Mouse (Mus musculus) liver, adult 2 months (tissue): ENCODE results near the gene Gnat2. TPM values are rescaled to one million over a fixed set of nuclear protein-coding genes. Genes with fewer than 3 reads are reported as not detected.
A peak's percentile ranks its signal among the peaks of the same experiment; 100 is the strongest.

Experiments used
- DNase-seq: peaks from one replicate; pipeline ENCODE4 v3.0.0-alpha.2; 2011; ENCODE audit warnings: low read depth, low spot score; ENCODE audit errors: extremely low read depth
- H3K27ac ChIP-seq: fragments of 200-500 bp; replicated peaks from 2 replicates; pipeline ENCODE4 v1.5.1; 2012; ENCODE audit warnings: low read depth, mild to moderate bottlenecking, control low read depth, inconsistent platforms, low read length; ENCODE audit not compliant: insufficient read depth
- H3K27me3 ChIP-seq: fragments of 200-500 bp; 2 replicates; pipeline ENCODE4 v1.6.1; 2012; ENCODE audit warnings: mild to moderate bottlenecking, moderate library complexity, low read length, inconsistent platforms; ENCODE audit not compliant: control insufficient read depth, insufficient read depth
- H3K36me3 ChIP-seq: fragments of 200-500 bp; 2 replicates; pipeline ENCODE4 v1.6.1; 2012; ENCODE audit warnings: low read length, inconsistent platforms; ENCODE audit not compliant: control insufficient read depth, insufficient read depth
- H3K4me1 ChIP-seq: fragments of 200-500 bp; 2 replicates; pipeline ENCODE4 v1.6.1; 2011; ENCODE audit warnings: low read length; ENCODE audit not compliant: control insufficient read depth, insufficient read depth
- H3K4me3 ChIP-seq: fragments of 200-500 bp; 2 replicates; pipeline ENCODE4 v1.5.1; 2011; ENCODE audit warnings: low read depth, mild to moderate bottlenecking, control low read depth, low read length, moderate library complexity; ENCODE audit not compliant: insufficient read depth
- H3K79me2 ChIP-seq: fragments of 200-500 bp; 2 replicates; pipeline ENCODE4 v1.6.1; 2012; ENCODE audit warnings: inconsistent platforms, mild to moderate bottlenecking, low read length, moderate library complexity; ENCODE audit not compliant: control insufficient read depth, insufficient read depth
- H3K9ac ChIP-seq: fragments of 200-500 bp; 2 replicates; pipeline ENCODE4 v1.6.1; 2012; ENCODE audit warnings: low read depth, mild to moderate bottlenecking, control low read depth, inconsistent platforms, low read length
- CTCF ChIP-seq: fragments of 200-500 bp; IDR thresholded peaks from 2 replicates; pipeline ENCODE4 v1.5.1; 2011; ENCODE audit warnings: low read depth, low read length, control low read depth
- POLR2A ChIP-seq: fragments of 200-500 bp; IDR thresholded peaks from 2 replicates; pipeline ENCODE4 v1.6.1; 2011; ENCODE audit warnings: low read length, control low read depth; ENCODE audit not compliant: insufficient read depth; ENCODE audit errors: extremely low read depth
- WGBS: fragments of 180-500 bp; shearing (Covaris S2); methylation state at CpG from one replicate; pipeline ENCODE4 v1.1.7; 2018; 5-methylcytosine and 5-hydroxymethylcytosine counted together
- polyA plus RNA-seq: library from polyadenylated mRNA; depleted of rRNA; stranded (reverse); fragments of >200 nt; gene quantifications from 2 replicates; pipeline ENCODE4 v1.2.3, GENCODE M21; 2012
- total RNA-seq: library from RNA; depleted of rRNA; stranded (reverse); fragments of >200 nt; gene quantifications from 2 replicates; pipeline ENCODE4 v1.2.3, GENCODE M21; 2014

Gene Gnat2
- total and polyA plus RNA-seq, 2 experiments, result 1.5 to 2.9 TPM

DNA sequence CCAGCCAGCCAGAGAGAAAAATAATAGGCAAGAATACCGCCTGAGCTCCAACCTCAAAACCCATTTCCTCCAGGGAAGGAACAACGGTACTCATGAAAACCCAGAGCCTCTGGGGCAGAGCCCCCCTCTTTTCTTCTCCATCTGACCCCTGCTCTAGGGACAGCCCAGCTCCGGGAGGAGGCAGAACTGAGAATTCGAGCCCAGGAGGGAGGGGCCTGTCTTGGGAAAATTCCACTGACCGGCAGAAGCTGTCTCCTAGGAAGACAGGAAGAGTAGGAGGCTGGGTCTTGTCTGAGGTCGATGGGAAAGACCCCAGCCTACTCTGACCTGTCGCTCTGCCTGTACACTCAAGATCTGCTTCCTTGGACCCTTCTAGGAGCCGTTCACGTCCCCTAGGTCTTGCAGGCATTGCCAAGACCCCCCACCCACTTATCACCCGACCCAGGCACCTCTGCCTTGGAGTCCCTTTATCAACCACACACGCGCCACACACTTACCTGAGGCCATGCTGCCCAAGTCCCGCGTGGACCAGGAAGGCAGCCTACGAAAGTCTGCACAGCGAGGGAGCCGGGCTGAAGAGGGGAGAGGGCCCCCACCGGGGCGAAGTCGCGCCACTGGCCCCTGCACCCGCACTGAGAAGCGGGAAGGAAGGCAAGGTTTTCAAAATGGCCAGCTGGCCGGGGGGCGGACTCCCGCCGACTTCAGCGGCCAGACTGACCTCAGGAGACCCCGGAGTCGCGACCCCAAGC lies 6.7 kb upstream of the Gnat2 start:
- Histone ChIP-seq H3K36me3 (no peaks in the 10 kb centered on the region), H3K4me1 (peaks cover 30% of the 10 kb centered on the region), H3K79me2 (peaks cover 19% of the 10 kb centered on the region), H3K27ac (peak overlapping the region; percentile 92), H3K9ac (peak overlapping the region; percentile 90), H3K4me3 (peak overlapping the region; percentile 85), H3K27me3 (no peaks in the 10 kb centered on the region)
- 0% methylated on average over 31 of the region's 31 CpGs for WGBS
- TF ChIP-seq CTCF, result no peak
- TF ChIP-seq POLR2A, result no peak
- no peak for DNase-seq

DNA sequence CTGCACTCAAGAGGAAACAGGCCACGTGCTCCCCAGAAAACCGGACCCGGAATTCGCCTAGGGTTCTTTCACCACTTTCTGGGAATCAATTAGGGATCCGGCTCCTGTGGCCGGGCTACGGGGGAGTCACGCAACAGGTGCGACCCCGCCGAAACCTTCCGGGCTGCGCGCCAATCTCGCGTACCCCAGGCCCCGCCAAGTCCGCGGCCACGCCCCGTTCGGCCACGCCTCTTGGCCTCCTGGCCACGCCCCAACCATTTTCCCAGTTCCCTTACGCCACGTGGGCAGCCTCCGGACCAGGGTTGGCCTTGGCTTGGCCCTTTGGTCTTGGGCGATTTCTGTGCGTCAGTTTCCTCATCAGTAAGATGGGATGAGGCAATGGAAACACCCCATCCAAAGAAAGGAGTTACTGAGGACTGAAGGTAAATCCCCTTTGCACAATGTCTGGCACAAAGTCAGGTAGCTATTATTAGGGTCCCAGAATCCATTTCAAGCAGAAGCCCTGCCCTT lies 6.1 kb upstream of the Gnat2 start, which contains the start of gene Ampd2:
Gene Ampd2 (minus strand): TSS at position 182 of the 510 bp plus-strand sequence.
- peaks cover 30% of the 10 kb centered on the region for H3K4me1 ChIP-seq
- no peaks in the 10 kb centered on the region for H3K36me3 ChIP-seq
- peak within 1 kb of the TSS; percentile 85 for H3K4me3 ChIP-seq
- TF ChIP-seq CTCF (no peak), POLR2A (no peak)
- WGBS, result under 1% methylated on average over 29 of the region's 29 CpGs
- H3K79me2 ChIP-seq, result peaks cover 19% of the 10 kb centered on the region
- peak within 1 kb of the TSS; percentile 90 for H3K9ac ChIP-seq
- H3K27me3 ChIP-seq, result no peaks in the 10 kb centered on the region
- H3K27ac ChIP-seq, result peak within 1 kb of the TSS; percentile 92
- peak; percentile 82 for DNase-seq

DNA sequence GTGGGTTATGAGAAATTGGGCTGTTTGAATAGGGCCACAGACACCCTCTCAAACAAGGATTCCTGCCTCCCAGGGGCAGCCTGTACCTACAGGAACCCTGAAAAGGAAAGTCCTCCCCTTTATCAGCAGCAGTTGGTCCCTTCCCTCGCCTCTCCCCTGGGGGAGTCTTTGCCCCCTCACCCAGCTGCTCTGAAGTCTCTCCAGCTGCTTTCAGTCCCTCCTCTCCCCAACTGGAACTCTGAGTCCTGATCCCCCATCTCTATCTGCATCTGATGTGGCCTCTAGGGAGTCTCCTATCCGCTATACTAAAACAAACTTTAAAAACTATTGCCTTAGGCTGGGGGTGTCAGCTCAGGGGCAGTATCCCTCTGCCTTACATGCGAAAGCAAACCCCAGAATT lies 5.3 kb upstream of the Gnat2 start:
- Histone ChIP-seq H3K36me3 (no peaks in the 10 kb centered on the region), H3K4me1 (peaks cover 26% of the 10 kb centered on the region), H3K9ac (no peak overlapping the region), H3K4me3 (no peak overlapping the region), H3K79me2 (peaks cover 16% of the 10 kb centered on the region), H3K27me3 (no peaks in the 10 kb centered on the region), H3K27ac (no peak overlapping the region; the same call in 1 of the 2 replicates)
- TF ChIP-seq CTCF, result no peak
- TF ChIP-seq POLR2A, result no peak
- DNase-seq, result no peak
- WGBS, result 92% methylated on average over 3 of the region's 3 CpGs

DNA sequence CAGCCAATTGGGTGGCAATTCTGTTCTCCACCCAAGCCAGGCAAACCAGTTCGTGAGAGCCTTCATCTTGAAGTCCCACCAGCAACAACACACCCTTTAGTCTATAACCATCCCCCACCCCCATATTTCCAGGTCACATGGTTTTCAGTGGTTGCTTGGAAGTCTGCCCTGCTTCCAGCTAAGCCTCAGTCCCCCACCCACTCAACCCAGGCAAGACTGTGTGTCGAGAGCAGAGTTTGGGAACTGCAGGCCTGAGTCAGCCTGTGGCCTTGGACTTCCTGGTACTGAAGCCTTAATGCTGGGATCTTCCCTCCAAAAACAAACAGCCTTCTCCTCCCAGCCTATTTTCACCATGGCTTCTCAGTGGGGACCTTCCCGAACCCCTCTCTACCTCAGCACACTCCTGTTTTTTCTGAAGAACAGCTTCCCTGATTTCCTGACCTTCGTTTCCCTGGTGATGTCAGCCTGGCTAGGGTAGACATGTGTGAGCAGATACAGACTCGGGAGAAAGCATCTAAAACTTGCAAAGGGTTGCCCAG lies 3.7 kb upstream of the Gnat2 start:
- H3K27me3 ChIP-seq, result no peaks in the 10 kb centered on the region
- no peak overlapping the region for H3K9ac ChIP-seq
- no peaks in the 10 kb centered on the region for H3K36me3 ChIP-seq
- WGBS, result 75% methylated on average over 5 of the region's 5 CpGs
- peaks cover 12% of the 10 kb centered on the region for H3K79me2 ChIP-seq
- peaks cover 13% of the 10 kb centered on the region for H3K4me1 ChIP-seq
- no peak overlapping the region for H3K27ac ChIP-seq
- TF ChIP-seq CTCF (no peak), POLR2A (no peak)
- H3K4me3 ChIP-seq, result no peak overlapping the region
- no peak for DNase-seq

DNA sequence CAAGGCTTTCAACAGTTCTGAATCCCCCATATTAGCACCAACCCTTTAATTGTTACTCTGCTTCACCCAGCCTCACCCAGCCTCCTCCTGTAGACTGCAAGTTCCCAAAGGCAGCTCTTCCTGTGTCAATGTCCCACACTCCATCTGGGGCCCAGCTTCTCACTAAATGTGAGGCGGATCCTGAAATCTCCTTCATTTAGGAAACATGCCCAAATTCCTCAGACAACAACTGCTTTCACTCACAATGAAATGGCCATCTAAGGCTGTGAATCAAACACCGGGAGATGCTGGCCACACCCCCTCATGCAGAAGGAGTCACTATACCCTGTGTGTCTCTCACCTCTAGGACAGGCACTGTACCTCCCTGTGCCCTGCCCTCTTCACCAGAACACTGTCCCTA lies 2.7 kb upstream of the Gnat2 start:
- Histone ChIP-seq H3K79me2 (peaks cover 2% of the 10 kb centered on the region), H3K4me1 (peaks cover 4% of the 10 kb centered on the region), H3K36me3 (no peaks in the 10 kb centered on the region), H3K27ac (no peak overlapping the region), H3K27me3 (no peaks in the 10 kb centered on the region), H3K9ac (no peak overlapping the region), H3K4me3 (no peak overlapping the region)
- TF ChIP-seq CTCF (no peak), POLR2A (no peak)
- 54% methylated on average over 2 of the region's 2 CpGs for WGBS
- DNase-seq, result peak; percentile 58

DNA sequence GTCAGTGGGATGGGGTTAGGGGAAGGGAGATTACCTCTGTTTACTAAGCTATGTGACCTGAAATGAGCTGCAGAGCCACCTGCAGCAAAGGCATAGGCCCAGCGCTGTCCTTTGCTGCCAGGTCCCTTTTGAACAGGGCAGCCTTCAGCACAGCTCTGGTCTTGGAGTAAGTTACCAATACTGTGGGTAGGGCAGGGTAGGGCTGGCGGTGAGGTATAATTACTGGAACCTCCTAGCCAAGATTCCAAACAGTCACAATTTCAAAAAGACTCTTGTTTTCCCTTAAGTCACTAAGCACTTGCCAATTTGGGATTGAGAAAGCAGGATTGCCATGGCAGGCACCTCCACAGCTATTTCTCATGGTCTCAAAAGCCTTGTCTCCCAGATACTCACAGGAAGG lies 2.0 kb upstream of the Gnat2 start:
- DNase-seq, result no peak
- H3K27ac ChIP-seq, result no peak overlapping the region
- 81% methylated on average over 2 of the region's 2 CpGs for WGBS

More for the DNA sequence above, 2.0 kb upstream of the Gnat2 start:
- TF ChIP-seq POLR2A (no peak), CTCF (no peak)
- Histone ChIP-seq H3K27me3 (no peaks in the 10 kb centered on the region), H3K4me1 (peaks cover 4% of the 10 kb centered on the region), H3K79me2 (no peaks in the 10 kb centered on the region), H3K36me3 (no peaks in the 10 kb centered on the region), H3K9ac (no peak overlapping the region), H3K4me3 (no peak overlapping the region)
